Mouse (Mus musculus) lung, embryonic 15.5 days (tissue): Measurements from ENCODE around the gene Syngr2. TPM values are rescaled to one million over a fixed set of nuclear protein-coding genes. Genes with fewer than 3 reads are reported as not detected.

Experiments used
- ATAC-seq: fragments of 200-750 bp; cut with Nextera tagmentation; 2 replicates; pipeline ENCODE4 v1.8.0; 2017; ENCODE audit warnings: moderate number of reproducible peaks, borderline replicate concordance; ENCODE audit not compliant: low FRiP score, low TSS enrichment; ENCODE audit errors: extremely low read depth
- H3K27ac ChIP-seq: fragments of 300-500 bp; sonication (generic); 2 replicates; pipeline ENCODE4 v1.5.1; 2015; ENCODE audit warnings: moderate library complexity, mild to moderate bottlenecking, inconsistent platforms
- H3K27me3 ChIP-seq: fragments of 300-500 bp; sonication (generic); 2 replicates; pipeline ENCODE4 v1.6.1; 2015; ENCODE audit warnings: inconsistent platforms
- H3K36me3 ChIP-seq: fragments of 300-500 bp; sonication (generic); 2 replicates; pipeline ENCODE4 v1.6.1; 2015; ENCODE audit warnings: inconsistent platforms
- H3K4me1 ChIP-seq: fragments of 300-500 bp; sonication (generic); 2 replicates; pipeline ENCODE4 v1.6.1; 2015; ENCODE audit warnings: inconsistent platforms
- H3K4me2 ChIP-seq: fragments of 300-500 bp; sonication (generic); 2 replicates; pipeline ENCODE4 v1.6.1; 2015; ENCODE audit warnings: inconsistent platforms, mild to moderate bottlenecking, moderate library complexity
- H3K4me3 ChIP-seq: fragments of 300-500 bp; sonication (generic); 2 replicates; pipeline ENCODE4 v1.5.1; 2015; ENCODE audit warnings: mild to moderate bottlenecking, inconsistent platforms
- H3K9ac ChIP-seq: fragments of 300-500 bp; sonication (generic); 2 replicates; pipeline ENCODE4 v1.6.1; 2015; ENCODE audit warnings: inconsistent platforms
- H3K9me3 ChIP-seq: fragments of 300-500 bp; sonication (generic); 2 replicates; pipeline ENCODE4 v1.6.1; 2016; ENCODE audit warnings: inconsistent platforms
- WGBS: fragments of 180-500 bp; shearing (Covaris S2); methylation state at CpG from one replicate; pipeline ENCODE4 v1.1.7; 2015; 5-methylcytosine and 5-hydroxymethylcytosine counted together
- polyA plus RNA-seq: library from polyadenylated mRNA; unstranded; fragments of >200 nt; fragmentation: Nextera tagmentation; extraction: Ambion mirVana; gene quantifications from 2 replicates; pipeline ENCODE4 v1.2.1, GENCODE M21; 2015

The Syngr2 gene
- polyA plus RNA-seq, 1 experiment from 2014 or later: 73.7 TPM

- Histone ChIP-seq H3K9me3 (no peaks in the 10 kb centered on the region), H3K4me2 (no peak overlapping the region), H3K36me3 (peaks cover 78% of the 10 kb centered on the region), H3K4me3 (no peak overlapping the region), H3K4me1 (peaks cover 9% of the 10 kb centered on the region; the same call in 1 of the 2 replicates), H3K9ac (no peak overlapping the region), H3K27me3 (no peaks in the 10 kb centered on the region), H3K27ac (no peak overlapping the region)
- ATAC-seq: no peak
- WGBS: 74% methylated on average over 13 of the region's 13 CpGs
Observed at GRCm38 (mm10) chr11:117816389-117816996, 7.0 kb downstream of the Syngr2 start.

DNA sequence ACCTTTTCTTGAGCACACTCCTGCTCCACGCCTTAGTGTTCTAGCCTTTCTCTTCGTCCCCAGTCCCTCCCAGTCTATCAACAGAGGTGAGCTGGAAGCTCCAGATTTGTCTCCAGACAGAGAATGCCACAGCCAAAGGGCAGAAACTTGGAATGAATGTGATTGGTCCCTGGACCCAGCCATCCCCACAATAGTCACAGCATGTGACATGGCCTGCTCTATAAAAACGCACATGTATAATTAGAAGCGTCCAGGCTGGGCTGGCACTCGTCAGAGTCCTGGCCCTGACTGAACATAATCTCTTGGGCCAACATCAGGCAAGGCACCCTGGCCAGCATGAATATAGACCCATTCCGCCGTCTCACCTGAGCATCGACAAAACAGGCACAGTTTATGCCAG is 9.6 kb downstream of the Syngr2 start:
- peaks cover 27% of the 10 kb centered on the region for H3K4me1 ChIP-seq
- no peak overlapping the region for H3K27ac ChIP-seq
- no peak overlapping the region for H3K4me2 ChIP-seq
- no peaks in the 10 kb centered on the region for H3K27me3 ChIP-seq
- H3K4me3 ChIP-seq: no peak overlapping the region
- no peak overlapping the region for H3K9ac ChIP-seq
- peaks cover 75% of the 10 kb centered on the region for H3K36me3 ChIP-seq
- no peak for ATAC-seq
- no peaks in the 10 kb centered on the region for H3K9me3 ChIP-seq
- 82% methylated on average over 8 of the region's 8 CpGs for WGBS

GRCm38 (mm10) chr11:117820173-117820572 is 10.7 kb downstream of the Syngr2 start:
- H3K4me2 ChIP-seq: no peak overlapping the region
- H3K9ac ChIP-seq: no peak overlapping the region
- no peak overlapping the region for H3K4me3 ChIP-seq
- no peak overlapping the region for H3K27ac ChIP-seq
- 89% methylated on average over 7 of the region's 7 CpGs for WGBS
- peaks cover 33% of the 10 kb centered on the region for H3K4me1 ChIP-seq
- ATAC-seq: no peak
- peaks cover 68% of the 10 kb centered on the region for H3K36me3 ChIP-seq
- no peaks in the 10 kb centered on the region for H3K27me3 ChIP-seq
- H3K9me3 ChIP-seq: no peaks in the 10 kb centered on the region

- 84% methylated on average over 9 of the region's 9 CpGs for WGBS
- H3K4me2 ChIP-seq: no peak overlapping the region
- H3K4me1 ChIP-seq: peaks cover 44% of the 10 kb centered on the region
- H3K27me3 ChIP-seq: no peaks in the 10 kb centered on the region
- no peaks in the 10 kb centered on the region for H3K9me3 ChIP-seq
- ATAC-seq: no peak
- H3K36me3 ChIP-seq: peaks cover 56% of the 10 kb centered on the region
- no peak overlapping the region for H3K27ac ChIP-seq
- no peak overlapping the region for H3K9ac ChIP-seq
- H3K4me3 ChIP-seq: no peak overlapping the region
Observed at GRCm38 (mm10) chr11:117821868-117822267, 12.4 kb downstream of the Syngr2 start.

GRCm38 (mm10) chr11:117822728-117823241 is 13.3 kb downstream of the Syngr2 start:
- no peak for ATAC-seq
- peak overlapping the region; percentile 23; the same call in 1 of the 2 replicates for H3K4me2 ChIP-seq
- H3K9me3 ChIP-seq: no peaks in the 10 kb centered on the region
- 44% methylated on average over 7 of the region's 7 CpGs for WGBS
- H3K9ac ChIP-seq: no peak overlapping the region
- H3K4me3 ChIP-seq: no peak overlapping the region
- H3K36me3 ChIP-seq: peaks cover 46% of the 10 kb centered on the region
- H3K27me3 ChIP-seq: no peaks in the 10 kb centered on the region
- H3K4me1 ChIP-seq: peaks cover 53% of the 10 kb centered on the region
- peak overlapping the region; percentile 53; the same call in 1 of the 2 replicates for H3K27ac ChIP-seq

GRCm38 (mm10) chr11:117823411-117823810 is 13.9 kb downstream of the Syngr2 start:
- 85% methylated on average over 6 of the region's 6 CpGs for WGBS
- Histone ChIP-seq H3K4me1 (peaks cover 60% of the 10 kb centered on the region), H3K4me3 (no peak overlapping the region), H3K36me3 (peaks cover 44% of the 10 kb centered on the region), H3K4me2 (peak overlapping the region; percentile 90), H3K27ac (peak overlapping the region; percentile 53; the same call in 1 of the 2 replicates), H3K9me3 (no peaks in the 10 kb centered on the region), H3K27me3 (no peaks in the 10 kb centered on the region), H3K9ac (no peak overlapping the region)
- ATAC-seq: no peak

DNA sequence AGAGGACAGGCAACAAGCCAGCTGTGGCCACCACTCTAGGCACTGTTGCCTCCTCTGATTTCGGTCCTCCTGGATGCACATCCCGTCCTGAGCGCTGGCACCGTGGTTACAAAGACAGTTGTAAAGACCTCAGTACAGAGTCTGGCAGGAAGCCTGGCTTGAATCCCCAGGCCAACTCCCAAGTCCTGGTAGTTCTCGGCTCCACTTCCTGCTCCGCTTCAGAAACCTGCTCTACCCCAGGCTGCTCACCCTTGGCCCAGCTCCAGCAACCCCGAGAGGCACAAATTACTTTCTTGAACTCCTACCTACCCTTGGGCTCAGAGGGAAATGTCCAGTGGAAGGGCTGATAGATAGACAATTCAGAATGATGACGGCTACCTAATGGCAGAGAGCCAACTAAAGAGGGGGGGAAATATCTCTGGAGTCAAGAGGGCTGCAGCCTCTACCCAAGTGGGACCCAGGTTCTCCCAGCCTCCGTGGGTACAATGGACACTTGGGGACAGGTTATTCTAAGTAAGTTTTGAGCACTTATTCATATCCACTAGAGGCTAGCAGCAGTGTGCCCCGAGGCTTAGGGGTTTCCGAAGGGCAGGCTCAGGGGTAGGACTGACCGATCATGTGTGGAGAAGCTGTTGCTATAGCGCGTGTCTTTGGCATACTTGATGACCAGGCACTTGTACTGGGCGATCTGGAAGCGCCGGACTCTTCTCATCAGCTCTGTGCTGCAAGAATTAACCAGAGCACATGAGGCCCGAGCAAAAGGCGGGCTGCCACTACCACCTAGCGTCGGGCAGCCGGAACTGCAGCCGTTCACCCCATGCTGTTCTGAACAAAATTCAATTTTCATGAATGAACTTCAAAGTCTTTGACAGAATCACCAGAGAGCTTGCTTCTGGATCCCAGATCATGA is 14.8 kb downstream of the Syngr2 start:
- no peaks in the 10 kb centered on the region for H3K27me3 ChIP-seq
- H3K9me3 ChIP-seq: no peaks in the 10 kb centered on the region
- H3K27ac ChIP-seq: peak overlapping the region; percentile 93
- H3K4me3 ChIP-seq: peak overlapping the region; percentile 65
- peak; percentile 66 for ATAC-seq
- 7% methylated on average over 23 of the region's 23 CpGs for WGBS
- H3K4me1 ChIP-seq: peaks cover 69% of the 10 kb centered on the region
- peak overlapping the region; percentile 90 for H3K4me2 ChIP-seq
- peaks cover 38% of the 10 kb centered on the region for H3K36me3 ChIP-seq
- peak overlapping the region; percentile 73 for H3K9ac ChIP-seq

- H3K4me2 ChIP-seq: peak within 1 kb of the TSS; percentile 90
- peak; percentile 41; the same call in 1 of the 2 replicates for ATAC-seq
Observed at GRCm38 (mm10) chr11:117825333-117826101, 16.0 kb downstream of the Syngr2 start, which contains the start of the genes Afmid and Tk1. Gene Afmid, plus strand, starts transcription at chr11:117825924. Gene Tk1, minus strand, starts transcription at chr11:117826092.

GRCm38 (mm10) chr11:117826164-117826563 is 16.7 kb downstream of the Syngr2 start:
- peak overlapping the region; percentile 90 for H3K4me2 ChIP-seq
- H3K9me3 ChIP-seq: no peaks in the 10 kb centered on the region
- peak overlapping the region; percentile 65 for H3K4me3 ChIP-seq
- ATAC-seq: 0 out of 2 replicates have a peak, but pooled peaks have one; percentile 2
- no peaks in the 10 kb centered on the region for H3K27me3 ChIP-seq
- peaks cover 86% of the 10 kb centered on the region for H3K4me1 ChIP-seq
- H3K27ac ChIP-seq: peak overlapping the region; percentile 93
- H3K9ac ChIP-seq: peak overlapping the region; percentile 73
- WGBS: 4% methylated on average over 5 of the region's 5 CpGs
- H3K36me3 ChIP-seq: peaks cover 20% of the 10 kb centered on the region

More at GRCm38 (mm10) chr11:117825333-117826101, 16.0 kb downstream of the Syngr2 start, which contains the start of the genes Afmid and Tk1:
- peaks cover 26% of the 10 kb centered on the region for H3K36me3 ChIP-seq
- H3K27ac ChIP-seq: peak within 1 kb of the TSS; percentile 93
- no peaks in the 10 kb centered on the region for H3K9me3 ChIP-seq
- under 1% methylated on average over 34 of the region's 34 CpGs for WGBS
- H3K9ac ChIP-seq: peak within 1 kb of the TSS; percentile 73
- peak within 1 kb of the TSS; percentile 65 for H3K4me3 ChIP-seq
- H3K27me3 ChIP-seq: no peaks in the 10 kb centered on the region
- H3K4me1 ChIP-seq: peaks cover 81% of the 10 kb centered on the region

DNA sequence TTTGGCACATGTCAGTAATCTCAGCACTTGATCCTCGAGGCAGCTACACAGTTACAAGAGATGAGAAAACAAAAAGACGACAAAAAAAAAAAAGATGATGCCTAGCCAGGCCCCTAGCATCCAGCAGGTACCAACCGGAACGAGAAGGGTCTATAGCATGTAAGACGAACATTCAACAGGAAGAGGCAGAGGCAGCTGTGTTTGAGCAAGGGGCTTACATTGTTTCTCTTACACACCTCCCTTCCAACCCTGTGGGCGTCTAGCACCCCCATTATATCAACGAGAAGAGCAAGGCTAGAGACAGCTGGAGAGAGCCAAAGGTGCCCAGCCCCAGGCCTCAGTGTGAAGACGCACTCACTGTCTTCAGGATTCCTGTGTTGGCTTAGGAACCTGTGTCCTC is 17.4 kb downstream of the Syngr2 start:
- Histone ChIP-seq H3K4me3 (no peak overlapping the region), H3K9ac (no peak overlapping the region), H3K27me3 (no peaks in the 10 kb centered on the region), H3K9me3 (no peaks in the 10 kb centered on the region), H3K4me1 (peaks cover 82% of the 10 kb centered on the region), H3K27ac (0 out of 2 replicates have a peak overlapping the region, but pooled peaks have one; percentile 93), H3K36me3 (peaks cover 13% of the 10 kb centered on the region; the same call in 1 of the 2 replicates), H3K4me2 (peak overlapping the region; percentile 90)
- no peak for ATAC-seq
- 35% methylated on average over 8 of the region's 8 CpGs for WGBS

GRCm38 (mm10) chr11:117827386-117827785 is 17.9 kb downstream of the Syngr2 start:
- Histone ChIP-seq H3K9me3 (no peaks in the 10 kb centered on the region), H3K4me3 (no peak overlapping the region), H3K4me1 (peaks cover 83% of the 10 kb centered on the region), H3K9ac (no peak overlapping the region), H3K27ac (0 out of 2 replicates have a peak overlapping the region, but pooled peaks have one; percentile 93), H3K4me2 (no peak overlapping the region), H3K27me3 (no peaks in the 10 kb centered on the region), H3K36me3 (peaks cover 9% of the 10 kb centered on the region; the same call in 1 of the 2 replicates)
- 37% methylated on average over 3 of the region's 3 CpGs for WGBS
- no peak for ATAC-seq
